Mouse (Mus musculus): Measurements from ENCODE around the gene Sema3e. TPM values are rescaled to one million over a fixed set of nuclear protein-coding genes. Genes with fewer than 3 reads are reported as not detected.

Gene Sema3e
- polyA plus RNA-seq, 1 experiment from 2014 or later: 1.5 TPM

DNA sequence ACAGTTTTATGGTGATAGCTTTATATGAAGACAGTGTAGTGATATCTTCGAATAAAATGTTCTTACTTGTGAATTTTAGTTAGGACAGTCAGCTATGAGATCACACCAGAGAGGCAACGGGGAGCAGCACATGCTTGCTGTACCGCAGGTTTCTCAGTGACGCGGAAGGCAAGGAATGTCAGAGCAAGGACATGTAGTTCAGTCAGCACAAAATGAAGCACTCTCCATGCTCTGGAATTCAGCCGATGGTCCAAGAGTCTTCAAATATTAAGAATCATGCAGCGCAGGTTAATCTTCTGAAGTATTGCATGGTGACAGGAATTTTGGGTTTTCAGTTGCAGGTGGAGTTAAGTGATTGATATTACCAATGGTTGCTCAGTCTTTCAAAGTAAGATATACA, 3.3 kb downstream of the Sema3e start:
- Histone ChIP-seq H3K4me1 (ENCODE audit: control insufficient read depth, insufficient read depth, low read length) (peaks cover 4% of the 10 kb centered on the region), H3K4me3 (ENCODE audit: low read length) (no peak overlapping the region), H3K36me3 (ENCODE audit: control insufficient read depth, insufficient read depth, low read length) (no peaks in the 10 kb centered on the region), H3K9me3 (ENCODE audit: control insufficient read depth, low read length) (no peaks in the 10 kb centered on the region), H3K27me3 (replicated peaks; ENCODE audit: control insufficient read depth, insufficient read depth, low read length) (no peaks in the 10 kb centered on the region), H3K27ac (ENCODE audit: low read length) (no peak overlapping the region), H3K4me2 (ENCODE audit: low read depth, low read length) (no peak overlapping the region), H3K9ac (ENCODE audit: low read depth, low read length) (no peak overlapping the region)
- ATAC-seq: no peak
- 89% methylated on average over 7 of the region's 7 CpGs for WGBS

DNA sequence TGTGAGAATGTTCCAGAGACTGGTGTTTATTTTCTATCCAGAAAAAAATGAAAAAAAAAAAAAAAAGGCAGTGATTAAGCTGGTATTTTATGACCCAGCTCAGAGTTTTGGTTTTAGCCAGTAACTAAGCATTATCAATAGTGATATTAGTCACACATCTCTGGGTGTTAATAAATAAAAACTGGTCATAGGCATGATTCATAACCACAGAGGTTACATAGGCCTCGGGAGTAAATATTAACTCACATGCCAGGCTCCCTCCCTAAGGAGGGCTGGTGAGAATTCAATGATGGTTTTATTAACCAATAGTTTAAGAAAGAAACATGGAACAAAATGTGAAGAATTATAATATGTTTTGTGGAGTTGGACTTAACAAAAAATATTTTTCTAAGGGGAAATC, 5.7 kb downstream of the Sema3e start:
- Histone ChIP-seq H3K9ac (ENCODE audit: low read depth, low read length) (no peak overlapping the region), H3K27me3 (replicated peaks; ENCODE audit: control insufficient read depth, insufficient read depth, low read length) (no peaks in the 10 kb centered on the region), H3K36me3 (ENCODE audit: control insufficient read depth, insufficient read depth, low read length) (no peaks in the 10 kb centered on the region), H3K27ac (ENCODE audit: low read length) (no peak overlapping the region), H3K4me1 (ENCODE audit: control insufficient read depth, insufficient read depth, low read length) (peaks cover 2% of the 10 kb centered on the region), H3K9me3 (ENCODE audit: control insufficient read depth, low read length) (no peaks in the 10 kb centered on the region), H3K4me2 (ENCODE audit: low read depth, low read length) (no peak overlapping the region), H3K4me3 (ENCODE audit: low read length) (no peak overlapping the region)
- ATAC-seq: no peak
- WGBS: 82% methylated on average over 1 of the region's 1 CpGs

DNA sequence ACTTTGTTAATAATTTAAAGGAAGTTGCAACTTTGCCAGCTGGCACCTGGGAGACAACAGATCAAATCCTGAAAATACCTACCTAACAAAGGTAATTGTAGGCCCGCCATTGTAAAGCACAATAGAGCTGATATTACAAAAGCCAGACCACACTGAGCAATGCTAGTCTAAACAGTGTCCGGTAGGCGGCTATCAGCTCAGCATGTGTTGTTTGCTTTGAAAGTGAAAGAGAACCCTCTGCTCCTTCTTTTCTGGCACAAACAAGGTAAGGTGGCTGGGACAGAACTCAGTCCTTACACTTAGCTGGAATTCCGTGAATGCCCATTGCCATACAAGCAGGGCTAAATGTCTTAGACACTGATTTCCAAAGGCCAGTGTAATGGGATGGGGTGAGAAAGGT, 7.0 kb downstream of the Sema3e start:
- 36% methylated on average over 4 of the region's 4 CpGs for WGBS
- H3K4me2 ChIP-seq (ENCODE audit: low read depth, low read length): no peak overlapping the region
- H3K4me3 ChIP-seq (ENCODE audit: low read length): no peak overlapping the region
- H3K9ac ChIP-seq (ENCODE audit: low read depth, low read length): no peak overlapping the region
- no peaks in the 10 kb centered on the region for H3K36me3 ChIP-seq (ENCODE audit: control insufficient read depth, insufficient read depth, low read length)
- H3K4me1 ChIP-seq (ENCODE audit: control insufficient read depth, insufficient read depth, low read length): no peaks in the 10 kb centered on the region
- no peak for ATAC-seq
- no peak overlapping the region for H3K27ac ChIP-seq (ENCODE audit: low read length)
- no peaks in the 10 kb centered on the region for H3K9me3 ChIP-seq (ENCODE audit: control insufficient read depth, low read length)
- no peaks in the 10 kb centered on the region for H3K27me3 ChIP-seq (replicated peaks; ENCODE audit: control insufficient read depth, insufficient read depth, low read length)

DNA sequence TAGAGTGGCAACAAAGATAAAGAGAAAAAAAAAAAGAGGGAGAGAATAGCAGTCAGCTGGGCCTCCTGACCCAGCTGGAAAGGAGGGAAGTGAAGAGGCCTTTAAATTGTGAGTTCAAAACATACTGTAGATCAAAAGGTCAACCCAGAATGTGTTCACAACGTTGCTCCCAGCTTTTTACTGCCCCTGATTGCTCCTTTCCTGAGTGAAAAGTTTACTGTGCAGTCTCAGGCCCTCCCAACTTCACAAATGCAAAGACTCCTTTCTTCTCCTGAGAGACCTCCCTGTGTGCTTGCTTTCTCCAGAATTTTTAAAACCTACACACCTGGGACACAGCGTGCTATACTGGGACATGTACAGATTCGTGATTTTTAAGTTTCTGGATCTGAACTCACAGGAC, 8.2 kb downstream of the Sema3e start:
- H3K4me3 ChIP-seq (ENCODE audit: low read length): no peak overlapping the region
- 35% methylated on average over 3 of the region's 3 CpGs for WGBS
- no peaks in the 10 kb centered on the region for H3K36me3 ChIP-seq (ENCODE audit: control insufficient read depth, insufficient read depth, low read length)
- H3K9ac ChIP-seq (ENCODE audit: low read depth, low read length): no peak overlapping the region
- no peak overlapping the region for H3K4me2 ChIP-seq (ENCODE audit: low read depth, low read length)
- ATAC-seq: no peak
- H3K4me1 ChIP-seq (ENCODE audit: control insufficient read depth, insufficient read depth, low read length): no peaks in the 10 kb centered on the region
- H3K27ac ChIP-seq (ENCODE audit: low read length): no peak overlapping the region
- no peaks in the 10 kb centered on the region for H3K9me3 ChIP-seq (ENCODE audit: control insufficient read depth, low read length)
- H3K27me3 ChIP-seq (replicated peaks; ENCODE audit: control insufficient read depth, insufficient read depth, low read length): no peaks in the 10 kb centered on the region

DNA sequence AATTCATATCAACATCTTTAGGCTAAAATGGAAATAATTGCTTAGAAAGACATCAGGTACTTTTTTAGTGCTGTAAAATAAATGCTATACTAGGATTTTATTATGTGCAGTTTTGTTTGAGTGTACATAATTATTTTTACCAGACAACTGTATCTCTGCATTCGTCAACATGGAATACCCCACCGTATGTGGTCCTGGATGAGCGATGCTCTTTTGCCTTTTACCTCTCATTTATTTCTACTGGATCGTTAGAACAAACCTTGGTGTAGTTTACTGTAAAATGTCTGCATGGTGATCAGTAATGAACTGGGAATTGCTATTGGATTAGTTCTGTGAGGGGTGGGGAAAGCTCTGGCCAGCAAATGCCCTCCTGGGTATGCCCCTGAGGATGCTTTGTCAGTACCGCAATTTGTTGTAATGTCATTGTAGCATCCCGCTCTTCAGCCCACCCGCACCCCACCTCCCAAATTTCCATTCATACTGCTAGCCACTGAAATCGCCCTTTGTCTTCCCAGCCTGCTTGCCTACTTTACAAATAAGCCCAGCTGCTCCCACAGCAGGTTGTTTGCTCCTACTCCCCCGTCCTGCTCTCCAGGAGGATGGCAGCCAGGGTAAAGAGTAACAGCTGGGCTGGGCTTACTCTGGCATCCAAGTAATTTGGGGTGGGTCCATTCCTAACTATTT, 13.9 kb downstream of the Sema3e start:
- 30% methylated on average over 9 of the region's 9 CpGs for WGBS
- H3K9ac ChIP-seq (ENCODE audit: low read depth, low read length): no peak overlapping the region
- H3K27ac ChIP-seq (ENCODE audit: low read length): no peak overlapping the region
- no peak for ATAC-seq
- H3K4me1 ChIP-seq (ENCODE audit: control insufficient read depth, insufficient read depth, low read length): no peaks in the 10 kb centered on the region
- no peak overlapping the region for H3K4me3 ChIP-seq (ENCODE audit: low read length)
- no peaks in the 10 kb centered on the region for H3K27me3 ChIP-seq (replicated peaks; ENCODE audit: control insufficient read depth, insufficient read depth, low read length)
- H3K4me2 ChIP-seq (ENCODE audit: low read depth, low read length): no peak overlapping the region
- no peaks in the 10 kb centered on the region for H3K9me3 ChIP-seq (ENCODE audit: control insufficient read depth, low read length)
- H3K36me3 ChIP-seq (ENCODE audit: control insufficient read depth, insufficient read depth, low read length): no peaks in the 10 kb centered on the region

DNA sequence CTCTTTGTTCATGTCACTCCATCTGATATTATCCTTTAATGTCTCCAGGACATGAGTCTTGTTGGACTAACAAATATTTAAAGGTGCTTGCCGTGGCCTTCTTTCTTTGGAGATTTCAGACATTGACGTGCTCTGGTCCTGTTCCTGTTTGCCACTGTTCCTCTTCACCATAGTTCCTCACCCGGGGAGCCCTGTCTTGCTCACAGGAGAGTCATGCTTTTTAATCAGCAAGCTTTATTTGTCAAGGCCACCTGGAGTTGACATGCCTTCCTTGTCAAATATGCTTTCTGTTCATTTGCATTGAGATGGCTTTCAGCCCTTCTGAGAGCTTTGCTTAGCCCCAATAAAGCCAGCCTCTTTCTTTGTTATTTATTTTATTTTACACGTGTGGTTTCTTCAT, 15.1 kb downstream of the Sema3e start:
- H3K27me3 ChIP-seq (replicated peaks; ENCODE audit: control insufficient read depth, insufficient read depth, low read length): no peaks in the 10 kb centered on the region
- no peak overlapping the region for H3K4me2 ChIP-seq (ENCODE audit: low read depth, low read length)
- H3K27ac ChIP-seq (ENCODE audit: low read length): no peak overlapping the region
- no peaks in the 10 kb centered on the region for H3K36me3 ChIP-seq (ENCODE audit: control insufficient read depth, insufficient read depth, low read length)
- 16% methylated on average over 4 of the region's 4 CpGs for WGBS
- no peaks in the 10 kb centered on the region for H3K4me1 ChIP-seq (ENCODE audit: control insufficient read depth, insufficient read depth, low read length)
- H3K9ac ChIP-seq (ENCODE audit: low read depth, low read length): no peak overlapping the region
- no peak overlapping the region for H3K4me3 ChIP-seq (ENCODE audit: low read length)
- no peak for ATAC-seq
- no peaks in the 10 kb centered on the region for H3K9me3 ChIP-seq (ENCODE audit: control insufficient read depth, low read length)

DNA sequence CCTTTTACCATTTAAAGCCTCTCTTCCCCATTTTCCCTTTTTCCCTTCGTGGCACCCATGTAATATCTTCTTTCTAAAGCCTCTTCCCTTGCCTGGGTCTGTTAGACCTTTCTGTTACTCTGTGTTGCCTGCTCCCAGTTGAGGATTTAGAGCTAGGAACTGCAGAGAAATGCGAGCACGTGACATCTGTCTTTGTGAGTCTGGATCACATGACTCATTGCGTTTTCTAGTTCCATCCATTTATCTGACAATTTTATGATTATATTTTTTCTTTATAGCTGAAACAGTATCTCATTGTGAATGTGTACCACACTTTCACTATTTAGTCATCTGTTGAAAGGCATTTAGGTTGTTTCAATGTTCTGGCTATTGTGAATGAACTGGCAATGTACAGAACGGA, 18.0 kb downstream of the Sema3e start:
- Histone ChIP-seq H3K9me3 (ENCODE audit: control insufficient read depth, low read length) (no peaks in the 10 kb centered on the region), H3K4me3 (ENCODE audit: low read length) (no peak overlapping the region), H3K36me3 (ENCODE audit: control insufficient read depth, insufficient read depth, low read length) (no peaks in the 10 kb centered on the region), H3K4me2 (ENCODE audit: low read depth, low read length) (no peak overlapping the region), H3K9ac (ENCODE audit: low read depth, low read length) (no peak overlapping the region), H3K27ac (ENCODE audit: low read length) (no peak overlapping the region), H3K27me3 (replicated peaks; ENCODE audit: control insufficient read depth, insufficient read depth, low read length) (no peaks in the 10 kb centered on the region), H3K4me1 (ENCODE audit: control insufficient read depth, insufficient read depth, low read length) (no peaks in the 10 kb centered on the region)
- no peak for ATAC-seq
- 84% methylated on average over 5 of the region's 5 CpGs for WGBS

DNA sequence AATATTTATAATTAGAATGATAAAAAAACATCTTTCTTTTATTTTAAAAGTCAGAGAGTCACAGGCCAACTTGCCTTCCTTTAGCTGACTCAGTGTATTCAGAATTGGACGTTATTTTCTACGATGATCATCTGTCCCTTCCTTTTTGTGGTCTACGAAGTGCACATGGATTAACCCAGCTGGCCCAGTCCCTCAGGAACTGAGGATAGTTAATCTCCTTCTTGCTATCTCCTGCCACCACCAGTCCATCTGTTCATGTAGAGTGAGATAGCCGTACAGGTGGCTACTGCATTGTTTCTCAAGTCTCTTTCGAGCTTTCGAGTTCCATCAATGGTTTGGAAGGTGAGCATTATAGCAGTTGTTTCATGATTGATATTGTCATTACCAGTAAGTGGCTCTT, 18.9 kb downstream of the Sema3e start:
- Histone ChIP-seq H3K4me3 (ENCODE audit: low read length) (no peak overlapping the region), H3K36me3 (ENCODE audit: control insufficient read depth, insufficient read depth, low read length) (no peaks in the 10 kb centered on the region), H3K9me3 (ENCODE audit: control insufficient read depth, low read length) (no peaks in the 10 kb centered on the region), H3K27me3 (replicated peaks; ENCODE audit: control insufficient read depth, insufficient read depth, low read length) (no peaks in the 10 kb centered on the region), H3K4me1 (ENCODE audit: control insufficient read depth, insufficient read depth, low read length) (no peaks in the 10 kb centered on the region), H3K4me2 (ENCODE audit: low read depth, low read length) (no peak overlapping the region), H3K27ac (ENCODE audit: low read length) (no peak overlapping the region), H3K9ac (ENCODE audit: low read depth, low read length) (no peak overlapping the region)
- no peak for ATAC-seq
- WGBS: 88% methylated on average over 6 of the region's 6 CpGs

DNA sequence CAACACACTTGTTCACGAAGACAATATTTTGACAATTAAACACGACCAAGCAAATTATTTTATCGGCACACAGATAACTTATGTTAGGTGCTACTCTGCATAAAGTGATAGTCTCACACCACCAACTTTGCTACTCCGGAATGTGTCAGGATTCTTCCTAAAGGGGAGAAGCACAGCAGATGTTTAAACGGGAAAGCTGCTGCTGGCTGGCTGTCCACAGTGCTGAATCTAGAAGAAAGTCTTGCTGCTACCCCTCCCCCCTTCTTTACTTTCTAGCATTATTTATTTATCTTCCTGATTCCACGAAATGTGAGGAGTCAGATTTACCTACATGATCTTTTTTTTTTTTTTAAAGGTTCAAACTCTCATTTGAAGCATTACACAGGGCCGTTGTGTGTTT, 23.6 kb downstream of the Sema3e start:
- no peaks in the 10 kb centered on the region for H3K27me3 ChIP-seq (replicated peaks; ENCODE audit: control insufficient read depth, insufficient read depth, low read length)
- ATAC-seq: no peak
- H3K27ac ChIP-seq (ENCODE audit: low read length): no peak overlapping the region
- H3K4me3 ChIP-seq (ENCODE audit: low read length): no peak overlapping the region
- no peaks in the 10 kb centered on the region for H3K4me1 ChIP-seq (ENCODE audit: control insufficient read depth, insufficient read depth, low read length)
- H3K9ac ChIP-seq (ENCODE audit: low read depth, low read length): no peak overlapping the region
- no peaks in the 10 kb centered on the region for H3K36me3 ChIP-seq (ENCODE audit: control insufficient read depth, insufficient read depth, low read length)
- 30% methylated on average over 7 of the region's 7 CpGs for WGBS
- H3K9me3 ChIP-seq (ENCODE audit: control insufficient read depth, low read length): no peaks in the 10 kb centered on the region
- no peak overlapping the region for H3K4me2 ChIP-seq (ENCODE audit: low read depth, low read length)

DNA sequence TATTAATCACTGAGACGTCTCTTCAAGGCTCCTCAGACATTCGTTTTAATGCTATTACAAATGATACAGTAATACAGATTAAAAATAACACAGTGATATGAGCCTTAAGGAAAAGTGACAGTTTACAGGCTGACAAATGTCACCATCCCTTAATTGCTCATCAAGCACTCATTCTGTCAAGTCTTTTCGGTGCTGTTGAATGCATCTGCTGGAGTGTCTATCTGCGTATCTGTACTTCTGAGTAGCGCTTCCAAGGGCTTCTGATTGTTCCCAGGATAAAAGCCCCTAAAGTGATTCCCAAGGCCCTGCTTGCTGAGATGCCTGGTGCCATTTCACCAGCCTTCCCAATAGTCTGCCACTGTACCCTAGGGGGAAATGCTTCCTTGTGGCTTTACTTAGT, 29.4 kb downstream of the Sema3e start:
- no peak for ATAC-seq
- WGBS: 78% methylated on average over 5 of the region's 5 CpGs
- Histone ChIP-seq H3K4me3 (ENCODE audit: low read length) (no peak overlapping the region), H3K27me3 (replicated peaks; ENCODE audit: control insufficient read depth, insufficient read depth, low read length) (no peaks in the 10 kb centered on the region), H3K4me1 (ENCODE audit: control insufficient read depth, insufficient read depth, low read length) (no peaks in the 10 kb centered on the region), H3K4me2 (ENCODE audit: low read depth, low read length) (no peak overlapping the region), H3K9me3 (ENCODE audit: control insufficient read depth, low read length) (no peaks in the 10 kb centered on the region), H3K9ac (ENCODE audit: low read depth, low read length) (no peak overlapping the region), H3K27ac (ENCODE audit: low read length) (no peak overlapping the region), H3K36me3 (ENCODE audit: control insufficient read depth, insufficient read depth, low read length) (no peaks in the 10 kb centered on the region)
